Mouse (Mus musculus) hindbrain, embryonic 16.5 days (tissue): ENCODE results near the gene Cdh26. TPM values are rescaled to one million over a fixed set of nuclear protein-coding genes. Genes with fewer than 3 reads are reported as not detected.

Source experiments
- ATAC-seq: fragments of 200-750 bp; cut with Nextera tagmentation; 2 replicates; pipeline ENCODE4 v1.8.0; 2017; ENCODE audit warnings: moderate TSS enrichment, moderate library complexity
- H3K27ac ChIP-seq: fragments of 300-500 bp; sonication (generic); 2 replicates; pipeline ENCODE4 v1.5.1; 2014; ENCODE audit warnings: low read depth, mild to moderate bottlenecking, control low read depth, low read length, moderate library complexity
- H3K27me3 ChIP-seq: fragments of 300-500 bp; sonication (generic); replicated peaks from 2 replicates; pipeline ENCODE4 v1.6.1; 2014; ENCODE audit warnings: low read length; ENCODE audit not compliant: control insufficient read depth, insufficient read depth
- H3K36me3 ChIP-seq: fragments of 300-500 bp; sonication (generic); 2 replicates; pipeline ENCODE4 v1.6.1; 2014; ENCODE audit warnings: mild to moderate bottlenecking, low read length, moderate library complexity, mixed read lengths; ENCODE audit not compliant: control insufficient read depth, insufficient read depth
- H3K4me1 ChIP-seq: fragments of 300-500 bp; sonication (generic); 2 replicates; pipeline ENCODE4 v1.6.1; 2014; ENCODE audit warnings: low read depth, low read length; ENCODE audit not compliant: control insufficient read depth, insufficient read depth
- H3K4me2 ChIP-seq: fragments of 300-500 bp; sonication (generic); 2 replicates; pipeline ENCODE4 v1.6.1; 2014; ENCODE audit warnings: mild to moderate bottlenecking, low read length, control low read depth, moderate library complexity
- H3K4me3 ChIP-seq: fragments of 300-500 bp; sonication (generic); 2 replicates; pipeline ENCODE4 v1.5.1; 2014; ENCODE audit warnings: mild to moderate bottlenecking, low read length, control low read depth, moderate library complexity
- H3K9ac ChIP-seq: fragments of 300-500 bp; sonication (generic); 2 replicates; pipeline ENCODE4 v1.6.1; 2014; ENCODE audit warnings: low read depth, mild to moderate bottlenecking, control low read depth, low read length, moderate library complexity
- H3K9me3 ChIP-seq: fragments of 300-500 bp; sonication (generic); 2 replicates; pipeline ENCODE4 v1.6.1; 2014; ENCODE audit warnings: mild to moderate bottlenecking, low read length, moderate library complexity; ENCODE audit not compliant: control insufficient read depth
- WGBS: fragments of 180-500 bp; shearing (Covaris S2); extraction: QIAGEN DNeasy Blood & Tissue Kit; methylation state at CpG from one replicate; pipeline ENCODE4 v1.1.7; 2014; 5-methylcytosine and 5-hydroxymethylcytosine counted together
- polyA plus RNA-seq: library from polyadenylated mRNA; unstranded; fragments of >200 nt; fragmentation: Nextera tagmentation; extraction: Ambion mirVana; gene quantifications from 2 replicates; pipeline ENCODE4 v1.2.1, GENCODE M21; 2015

Gene Cdh26
- polyA plus RNA-seq, 1 experiment from 2014 or later = 0.24 TPM

DNA sequence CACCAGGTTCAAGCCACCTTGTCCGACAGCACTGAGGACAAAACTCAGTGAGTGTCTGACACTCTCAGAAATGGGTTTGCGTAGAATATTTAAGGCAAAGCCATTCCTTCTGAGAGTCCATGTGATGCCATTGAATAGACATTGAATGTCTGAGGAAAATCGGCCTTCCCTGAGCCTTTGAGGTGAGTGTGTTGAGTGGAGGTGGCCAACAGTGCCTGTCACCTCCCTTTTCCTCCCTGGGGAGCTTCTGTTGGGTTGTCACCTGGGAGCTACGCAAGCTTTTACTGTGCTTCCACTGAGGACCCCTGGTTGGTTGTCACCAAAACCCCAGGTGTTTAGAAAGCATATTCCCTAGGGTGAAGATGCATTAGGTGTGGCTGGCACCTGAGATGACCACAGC is 1.7 kb upstream of the Cdh26 start:
- no peaks in the 10 kb centered on the region for H3K4me1 ChIP-seq
- 86% methylated on average over 4 of the region's 4 CpGs for WGBS
- no peak for ATAC-seq
- H3K9ac ChIP-seq = no peak overlapping the region
- no peaks in the 10 kb centered on the region for H3K36me3 ChIP-seq
- H3K27me3 ChIP-seq = no peaks in the 10 kb centered on the region
- no peak overlapping the region for H3K4me3 ChIP-seq
- no peak overlapping the region for H3K27ac ChIP-seq
- no peak overlapping the region for H3K4me2 ChIP-seq
- no peaks in the 10 kb centered on the region for H3K9me3 ChIP-seq

- Histone ChIP-seq H3K4me1 (no peaks in the 10 kb centered on the region), H3K4me3 (no peak overlapping the region), H3K9ac (no peak overlapping the region), H3K4me2 (no peak overlapping the region), H3K27ac (no peak overlapping the region), H3K27me3 (no peaks in the 10 kb centered on the region), H3K36me3 (no peaks in the 10 kb centered on the region), H3K9me3 (no peaks in the 10 kb centered on the region)
- WGBS = 78% methylated on average over 6 of the region's 6 CpGs
- no peak for ATAC-seq
These were observed 905 bp upstream of the Cdh26 start for GRCm38 (mm10) chr2:178429426-178429825.

- Histone ChIP-seq H3K4me1 (no peaks in the 10 kb centered on the region), H3K9ac (no peak overlapping the region), H3K36me3 (no peaks in the 10 kb centered on the region), H3K9me3 (no peaks in the 10 kb centered on the region), H3K27me3 (no peaks in the 10 kb centered on the region), H3K4me3 (no peak overlapping the region), H3K27ac (no peak overlapping the region), H3K4me2 (no peak overlapping the region)
- 79% methylated on average over 2 of the region's 2 CpGs for WGBS
- ATAC-seq = no peak
These were observed 3.2 kb downstream of the Cdh26 start for GRCm38 (mm10) chr2:178433495-178433894.

DNA sequence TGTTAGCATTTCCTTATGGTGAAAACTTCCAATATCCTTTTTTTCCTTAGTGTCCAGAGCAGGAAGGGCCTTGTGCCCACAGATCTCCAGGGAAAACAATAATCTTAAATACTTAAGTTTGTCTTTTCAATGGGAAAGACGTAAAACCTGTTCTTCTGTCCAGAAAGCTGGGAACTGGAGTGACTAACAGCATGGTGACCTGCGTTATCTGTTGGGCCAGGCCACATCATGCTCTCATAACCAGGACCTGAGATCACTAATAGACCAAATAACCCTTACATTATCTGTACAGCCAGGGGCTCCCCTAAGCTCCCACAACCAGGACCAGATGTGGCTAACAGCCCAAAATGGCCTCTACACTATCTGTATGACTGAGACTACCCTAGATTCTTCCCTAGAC is 3.6 kb downstream of the Cdh26 start:
- H3K36me3 ChIP-seq = no peaks in the 10 kb centered on the region
- no peaks in the 10 kb centered on the region for H3K27me3 ChIP-seq
- H3K27ac ChIP-seq = no peak overlapping the region
- no peak for ATAC-seq
- no peak overlapping the region for H3K9ac ChIP-seq
- WGBS = 91% methylated on average over 2 of the region's 2 CpGs
- H3K4me1 ChIP-seq = no peaks in the 10 kb centered on the region
- H3K4me3 ChIP-seq = no peak overlapping the region
- no peak overlapping the region for H3K4me2 ChIP-seq
- no peaks in the 10 kb centered on the region for H3K9me3 ChIP-seq

DNA sequence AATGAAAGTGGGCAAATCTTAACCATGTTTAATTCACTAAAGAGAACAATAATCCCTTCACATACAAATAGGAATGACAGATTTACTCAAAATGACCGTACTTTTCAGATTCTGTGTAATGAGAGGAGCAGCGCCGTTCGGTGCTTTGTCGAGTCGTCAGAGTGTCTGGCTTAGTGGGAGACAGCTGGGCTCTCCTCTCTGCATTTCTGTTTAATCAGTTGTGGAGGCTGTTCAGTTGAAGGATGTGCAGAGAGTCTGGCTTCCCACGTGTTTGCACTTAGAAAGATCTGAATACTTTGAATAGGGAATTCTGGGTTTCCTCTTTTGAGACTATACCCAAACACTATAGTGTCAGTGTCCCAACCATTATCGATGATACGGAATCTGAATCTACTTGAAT is 7.0 kb downstream of the Cdh26 start:
- no peak for ATAC-seq

DNA sequence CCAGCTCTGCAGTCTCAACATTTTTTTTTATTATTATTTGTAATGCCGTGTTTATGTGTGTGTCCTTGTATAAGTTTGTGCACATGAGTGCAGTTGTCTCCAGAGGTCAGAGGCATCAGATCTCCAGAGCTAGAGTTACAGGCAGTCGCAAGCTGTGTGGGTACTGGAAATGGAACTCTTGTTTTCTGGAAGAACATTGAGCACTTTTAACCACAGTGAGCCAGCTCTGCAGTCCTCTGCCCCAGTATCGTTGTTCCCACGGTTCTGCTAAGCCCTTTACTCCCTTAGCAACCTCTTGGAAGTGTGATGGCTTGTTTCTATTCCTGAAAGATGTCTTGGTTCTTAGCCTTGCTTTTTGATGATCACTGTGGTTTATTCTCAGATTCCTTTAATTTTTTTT is 19.1 kb downstream of the Cdh26 start:
- Histone ChIP-seq H3K4me3 (no peak overlapping the region), H3K4me2 (no peak overlapping the region), H3K27me3 (no peaks in the 10 kb centered on the region), H3K9ac (no peak overlapping the region), H3K27ac (no peak overlapping the region), H3K4me1 (no peaks in the 10 kb centered on the region), H3K9me3 (no peaks in the 10 kb centered on the region), H3K36me3 (no peaks in the 10 kb centered on the region)
- no peak for ATAC-seq
- 77% methylated on average over 4 of the region's 4 CpGs for WGBS

More for the DNA sequence above, 7.0 kb downstream of the Cdh26 start:
- no peak overlapping the region for H3K4me2 ChIP-seq
- H3K4me1 ChIP-seq = no peaks in the 10 kb centered on the region
- H3K27me3 ChIP-seq = no peaks in the 10 kb centered on the region
- no peaks in the 10 kb centered on the region for H3K36me3 ChIP-seq
- H3K27ac ChIP-seq = no peak overlapping the region
- no peak overlapping the region for H3K4me3 ChIP-seq
- no peaks in the 10 kb centered on the region for H3K9me3 ChIP-seq
- H3K9ac ChIP-seq = no peak overlapping the region
- 48% methylated on average over 9 of the region's 9 CpGs for WGBS

DNA sequence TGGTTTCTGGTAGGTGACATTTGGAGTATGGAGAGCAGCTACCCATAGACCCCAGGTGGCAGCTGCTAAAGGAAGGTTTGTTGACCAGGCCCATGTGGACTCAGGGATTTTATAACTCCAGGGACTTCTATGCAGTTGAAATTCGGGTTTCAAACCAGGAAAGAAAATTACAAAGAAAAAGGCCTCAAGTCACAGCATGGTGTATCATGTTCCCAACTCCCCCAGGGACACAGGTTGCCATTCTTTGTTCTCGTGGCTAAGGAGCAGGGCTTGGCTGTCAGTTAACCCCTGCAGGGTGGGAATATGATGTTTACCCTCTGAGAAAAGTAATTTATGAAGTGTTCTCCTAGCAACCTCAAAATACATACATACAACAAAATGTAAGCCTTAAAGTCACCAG is 19.9 kb downstream of the Cdh26 start:
- H3K36me3 ChIP-seq = no peaks in the 10 kb centered on the region
- no peak for ATAC-seq
- H3K4me2 ChIP-seq = no peak overlapping the region
- peaks cover 3% of the 10 kb centered on the region for H3K4me1 ChIP-seq
- no peaks in the 10 kb centered on the region for H3K9me3 ChIP-seq
- no peak overlapping the region for H3K4me3 ChIP-seq
- WGBS = 14% methylated on average over 2 of the region's 2 CpGs
- H3K27me3 ChIP-seq = no peaks in the 10 kb centered on the region
- no peak overlapping the region for H3K9ac ChIP-seq
- H3K27ac ChIP-seq = no peak overlapping the region

- H3K9me3 ChIP-seq = no peaks in the 10 kb centered on the region
- 65% methylated on average over 10 of the region's 10 CpGs for WGBS
- H3K27ac ChIP-seq = no peak overlapping the region
- H3K4me1 ChIP-seq = peaks cover 7% of the 10 kb centered on the region
- no peaks in the 10 kb centered on the region for H3K27me3 ChIP-seq
- ATAC-seq = no peak
- no peak overlapping the region for H3K4me2 ChIP-seq
- no peaks in the 10 kb centered on the region for H3K36me3 ChIP-seq
- no peak overlapping the region for H3K4me3 ChIP-seq
- H3K9ac ChIP-seq = no peak overlapping the region
These were observed 20.6 kb downstream of the Cdh26 start for GRCm38 (mm10) chr2:178450961-178451360.

- Histone ChIP-seq H3K4me1 (peaks cover 7% of the 10 kb centered on the region), H3K4me2 (0 out of 2 replicates have a peak overlapping the region, but pooled peaks have one; percentile 18), H3K4me3 (no peak overlapping the region), H3K9me3 (no peaks in the 10 kb centered on the region), H3K36me3 (no peaks in the 10 kb centered on the region), H3K27me3 (no peaks in the 10 kb centered on the region), H3K27ac (peak overlapping the region; percentile 26; the same call in 1 of the 2 replicates), H3K9ac (no peak overlapping the region)
- WGBS = 25% methylated on average over 17 of the region's 17 CpGs
- peak; percentile 84 for ATAC-seq
These were observed 24.6 kb downstream of the Cdh26 start for GRCm38 (mm10) chr2:178454664-178455516.
